Mouse (Mus musculus) ovary, postnatal 36 days (tissue): Measurements from ENCODE around the gene Pcdh11x.
"Not testable (repeated sequence)": the region's sequence is repeated elsewhere in the genome, so short reads cannot be mapped to it uniquely, and the experiment has no call there.

Experiments
- DNase-seq: peaks from one replicate; pipeline ENCODE4 v3.0.0; 2022; ENCODE audit warnings: low spot score, mixed read lengths

Pcdh11x gene

DNA sequence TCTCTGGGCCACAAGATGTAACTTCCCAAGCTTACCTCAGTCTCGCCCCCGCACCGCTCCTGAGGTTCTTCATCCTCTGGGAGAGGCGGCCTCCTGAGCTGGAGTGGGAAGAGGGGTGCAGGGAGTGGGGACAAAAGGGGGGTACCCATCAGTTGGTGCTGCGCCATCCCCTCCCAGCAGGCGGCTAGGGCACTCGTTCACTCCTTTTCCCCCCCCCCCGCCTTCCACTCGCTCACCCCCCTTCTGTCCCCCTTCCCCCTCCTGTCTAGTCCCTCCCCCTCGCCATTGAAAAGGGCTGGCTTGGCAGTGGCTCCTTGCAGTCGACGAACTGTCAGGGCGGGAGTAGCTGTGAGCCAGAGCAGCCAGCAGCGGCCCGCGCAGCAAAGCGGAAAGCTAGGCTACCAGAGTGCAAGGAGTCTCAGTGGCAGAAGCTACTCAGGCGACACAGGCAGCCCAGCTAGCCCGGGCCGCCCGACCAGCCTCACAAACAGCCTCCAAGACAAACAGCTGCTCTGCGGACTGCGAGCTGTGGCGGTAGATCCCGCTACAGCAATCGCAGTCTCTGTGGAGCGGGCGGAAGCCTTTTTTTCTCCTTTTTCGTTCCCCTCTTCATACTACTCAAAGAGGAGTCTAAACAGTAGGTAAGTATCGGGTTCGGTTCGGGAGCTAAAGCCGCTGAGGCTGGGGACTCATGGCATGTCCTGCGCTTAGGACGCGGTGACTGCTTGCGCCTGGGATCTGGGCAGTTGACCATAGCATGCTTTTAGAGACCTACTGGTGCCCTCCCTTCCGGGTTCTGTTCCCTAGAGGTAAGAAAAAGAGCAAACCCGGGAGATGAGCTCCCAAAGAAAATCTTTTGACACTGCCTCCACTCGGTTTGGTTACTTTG lies at the start of gene Pcdh11x:
TSS of gene Pcdh11x (plus strand) at position 249 of the 889 bp plus-strand sequence.
- DNase-seq, result peak; percentile 34

DNA sequence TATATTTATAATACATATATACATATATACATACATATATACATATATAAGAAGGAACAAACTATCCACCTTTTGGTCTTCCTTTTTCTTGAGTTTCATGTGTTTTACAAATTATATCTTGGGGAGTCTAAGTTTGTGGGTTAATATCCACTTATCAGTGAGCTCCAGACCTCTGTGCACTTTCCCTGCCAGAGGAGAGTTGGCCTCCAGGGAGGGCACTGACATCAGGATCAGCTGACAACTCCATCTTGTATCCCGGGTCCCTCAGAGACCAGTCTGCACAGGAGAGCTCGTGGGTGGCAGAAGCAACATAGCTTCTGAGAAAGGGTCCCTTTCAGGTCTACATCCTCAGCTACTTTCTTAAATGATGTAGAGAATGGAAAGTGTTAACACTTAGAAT lies 30.0 kb upstream of the Pcdh11x start:
- no peak for DNase-seq

DNA sequence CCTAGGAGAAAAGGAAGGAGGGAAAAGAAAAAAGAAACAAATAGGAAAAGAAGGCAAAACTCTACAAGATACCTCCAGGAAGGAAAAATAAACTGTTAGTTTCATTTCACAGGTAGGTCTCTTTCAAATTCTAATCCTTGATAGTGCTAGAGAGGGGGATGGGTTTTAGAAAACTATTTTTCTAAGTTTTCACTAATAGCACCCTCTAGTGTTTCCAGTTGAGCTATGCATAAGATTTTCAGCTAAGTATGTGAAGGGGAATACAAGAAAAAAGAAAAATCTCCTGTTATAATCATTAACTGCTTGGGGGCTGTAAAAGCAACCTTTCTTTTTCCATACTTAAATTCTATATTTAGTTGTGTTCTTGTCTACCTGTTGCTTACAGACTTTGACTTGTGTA lies 4.5 kb upstream of the Pcdh11x start:
- no peak for DNase-seq

DNA sequence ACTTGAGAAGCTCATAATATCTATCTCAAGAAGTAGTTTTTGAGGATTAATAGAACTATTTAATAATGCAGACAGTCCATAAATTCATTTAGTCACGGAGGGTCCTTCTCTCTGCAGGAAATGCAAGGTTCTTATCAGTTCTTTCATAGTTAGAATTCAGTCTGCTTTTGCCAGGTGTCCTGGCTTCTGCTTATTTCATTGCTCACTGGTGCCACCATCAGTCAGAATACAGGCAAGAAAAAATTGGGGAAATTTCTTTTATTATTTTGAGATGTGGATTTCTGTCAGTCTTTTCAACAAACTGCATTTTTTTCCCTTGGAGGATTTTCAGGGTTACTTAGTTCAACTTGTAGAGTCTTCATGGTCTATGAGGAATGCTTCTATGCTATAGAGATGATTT lies 2.6 kb upstream of the Pcdh11x start:
- no peak for DNase-seq

DNA sequence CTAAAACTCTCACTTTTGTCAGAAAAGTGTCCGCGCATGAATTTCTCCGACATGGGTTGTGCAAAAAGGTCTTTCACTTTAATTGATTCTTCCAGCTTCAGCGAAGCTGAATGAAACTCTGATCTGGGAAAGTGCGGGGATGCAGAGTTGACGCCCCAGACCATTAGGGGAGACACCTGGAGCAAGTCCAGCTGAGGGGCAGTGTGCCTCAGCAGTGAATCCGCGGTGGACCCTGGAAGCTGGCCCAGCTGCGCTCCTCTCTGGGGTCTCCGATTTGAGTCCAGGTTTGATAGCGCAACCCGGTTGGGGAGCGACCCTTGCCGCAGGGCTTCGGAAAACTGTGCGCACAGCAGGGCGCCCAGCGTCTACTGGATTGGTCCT lies 831 bp downstream of the Pcdh11x start:
- DNase-seq, result no peak

DNA sequence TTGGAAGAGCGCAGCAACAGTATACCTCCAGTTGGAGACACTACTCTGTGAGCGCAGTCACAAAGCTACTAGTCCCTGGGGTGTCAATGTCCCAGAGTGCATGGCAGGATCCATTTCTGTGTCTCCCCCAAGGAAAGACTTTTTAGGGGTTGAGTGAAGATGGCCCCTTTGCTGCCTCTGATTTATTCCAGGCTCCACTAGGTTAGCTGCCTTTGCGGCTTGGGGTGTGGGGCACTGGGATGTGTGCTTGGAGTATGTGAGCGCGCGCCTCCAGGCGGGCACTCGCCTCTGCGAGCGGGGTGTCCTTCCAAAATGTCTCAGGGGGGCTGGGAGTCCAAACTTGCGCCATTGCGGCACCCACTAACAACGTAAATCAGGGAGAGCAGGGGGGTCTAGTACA lies 1.6 kb downstream of the Pcdh11x start:
- DNase-seq, result no peak

DNA sequence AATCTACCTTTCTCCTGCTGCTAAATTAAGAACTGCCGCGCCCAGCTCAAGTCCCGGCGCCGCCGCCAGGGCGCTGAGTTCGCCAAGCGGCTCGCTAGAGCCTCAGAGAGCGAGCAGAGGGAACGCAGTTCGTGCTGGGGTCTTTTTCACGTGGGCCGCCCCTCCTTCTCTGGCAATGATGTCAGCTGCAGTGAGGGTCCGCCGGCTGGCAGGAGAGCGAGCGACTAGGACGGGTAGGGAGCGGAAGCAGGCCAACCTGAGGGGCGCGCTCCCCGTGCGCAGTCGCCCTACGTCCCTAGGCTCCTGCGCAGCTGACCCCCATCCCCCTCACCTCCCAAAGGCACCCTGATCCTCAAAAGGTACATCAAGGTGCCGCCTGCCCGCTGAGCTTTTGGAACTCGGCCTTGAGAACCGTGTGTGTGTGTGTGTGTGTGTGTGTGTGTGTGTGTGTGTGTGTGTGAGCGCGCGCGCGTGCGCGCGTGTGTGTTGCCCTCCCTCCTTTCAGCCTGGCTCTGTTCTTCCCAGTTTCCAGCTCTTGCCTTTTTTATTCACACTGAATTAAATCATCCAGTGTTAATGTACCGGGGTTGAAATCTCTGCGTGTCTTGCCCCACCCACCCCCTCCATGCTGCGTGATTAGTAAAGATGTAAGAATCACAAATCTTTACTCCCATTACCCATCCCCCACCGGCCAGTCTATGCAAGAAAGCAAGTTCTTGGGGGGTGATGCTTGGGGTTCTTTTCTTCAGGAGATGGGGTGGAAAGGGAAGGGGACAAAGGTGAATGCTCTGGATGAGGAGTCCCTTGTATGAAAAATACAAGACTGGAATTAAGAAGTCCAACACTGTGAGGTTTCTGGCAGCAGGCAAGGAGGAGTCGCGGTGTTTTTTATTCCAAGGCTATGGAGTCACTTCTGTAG lies 3.0 kb downstream of the Pcdh11x start:
- DNase-seq, result peak; percentile 10

DNA sequence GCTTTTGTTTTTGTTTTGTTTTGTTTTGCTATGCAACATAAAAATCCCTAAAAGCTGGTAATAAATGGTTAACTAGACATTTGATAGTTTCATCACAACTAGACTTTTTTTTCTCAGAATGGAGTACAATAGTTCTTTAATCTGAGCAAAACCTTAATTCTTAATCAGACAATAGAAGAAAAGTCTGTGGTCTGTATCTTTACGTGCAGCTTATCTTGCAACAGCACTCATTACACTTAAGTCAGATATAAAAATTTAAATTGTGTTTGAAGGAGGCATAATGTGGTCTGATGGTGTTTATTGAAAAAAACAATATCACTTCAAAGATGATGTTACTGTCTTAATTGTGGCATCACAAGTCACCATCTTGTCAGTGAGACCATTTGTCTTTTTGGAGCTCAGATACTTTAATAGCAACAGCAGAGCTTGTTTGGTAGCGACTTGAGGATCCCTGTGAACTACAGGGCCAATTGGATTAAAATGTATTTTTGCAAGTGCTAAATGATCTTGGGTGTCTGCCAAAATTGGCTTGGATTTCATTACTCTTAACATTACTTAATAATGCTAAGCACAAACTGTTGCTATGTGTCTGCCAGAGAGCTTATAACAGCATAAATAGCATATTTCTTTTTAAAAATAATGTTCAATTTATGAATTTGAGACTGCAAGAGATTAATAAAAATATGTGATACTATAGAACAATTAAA lies 11.6 kb downstream of the Pcdh11x start:
- DNase-seq, result no peak

DNA sequence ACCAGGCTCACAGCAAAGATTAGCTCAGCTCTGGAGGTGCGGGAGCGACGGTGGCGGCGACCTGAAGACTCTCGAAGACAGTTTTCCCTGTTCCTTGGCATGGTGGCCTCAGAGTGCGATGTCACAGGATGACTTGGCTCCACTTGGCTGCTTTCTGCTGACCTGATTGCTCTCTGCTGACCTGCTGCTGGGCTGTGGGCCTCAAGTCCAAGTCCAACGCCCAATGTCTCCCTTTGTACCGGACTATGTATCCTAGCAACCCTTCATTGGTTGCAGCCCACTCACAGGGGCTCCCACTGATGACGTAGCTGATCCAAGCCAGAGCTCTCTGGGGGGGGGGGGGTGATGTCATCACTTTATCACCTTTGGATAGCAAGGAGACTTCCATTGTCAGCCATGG lies 22.9 kb downstream of the Pcdh11x start, which contains the start of gene H2afb3:
TSS of gene H2afb3 (minus strand) at position 101 of the 400 bp plus-strand sequence.
- not testable (repeated sequence) for DNase-seq

DNA sequence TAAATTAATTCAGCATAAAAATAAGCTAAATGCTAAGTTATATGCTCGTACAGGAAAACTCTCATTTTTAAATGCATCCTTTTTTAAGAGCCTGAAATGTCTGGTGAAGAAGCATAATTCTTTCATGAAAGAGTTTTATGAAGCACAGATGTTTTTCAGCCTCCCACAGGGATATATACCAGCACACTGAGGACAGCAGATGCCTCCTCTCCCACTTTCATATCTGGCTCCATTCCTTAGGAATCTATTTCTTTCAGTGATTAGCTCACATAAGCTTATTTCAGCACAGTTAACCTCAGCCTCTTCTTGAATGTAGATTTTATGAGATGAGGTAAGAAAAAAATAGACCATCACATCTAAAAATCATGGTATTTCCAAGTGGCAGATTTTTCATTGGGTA lies 176.2 kb downstream of the Pcdh11x start:
- no peak for DNase-seq

DNA sequence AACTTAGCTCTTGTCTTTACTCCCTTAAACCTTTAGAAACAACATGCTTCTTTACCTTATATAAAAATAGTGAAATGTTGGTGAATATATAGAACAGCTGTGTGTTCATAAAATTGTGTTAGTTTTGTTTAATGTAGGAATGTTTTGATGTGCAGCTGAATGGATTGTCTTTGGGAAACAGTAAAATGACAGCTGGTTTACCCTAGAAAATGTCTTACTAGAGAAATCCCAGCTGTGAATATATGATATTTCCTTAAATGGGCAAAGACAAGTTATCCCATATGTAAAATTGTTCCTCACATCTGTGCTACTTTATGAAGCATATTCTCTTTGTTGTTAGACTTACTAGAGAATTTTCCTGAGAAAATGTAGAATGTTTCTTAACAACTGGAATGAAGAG lies 196.4 kb downstream of the Pcdh11x start:
- DNase-seq, result no peak

DNA sequence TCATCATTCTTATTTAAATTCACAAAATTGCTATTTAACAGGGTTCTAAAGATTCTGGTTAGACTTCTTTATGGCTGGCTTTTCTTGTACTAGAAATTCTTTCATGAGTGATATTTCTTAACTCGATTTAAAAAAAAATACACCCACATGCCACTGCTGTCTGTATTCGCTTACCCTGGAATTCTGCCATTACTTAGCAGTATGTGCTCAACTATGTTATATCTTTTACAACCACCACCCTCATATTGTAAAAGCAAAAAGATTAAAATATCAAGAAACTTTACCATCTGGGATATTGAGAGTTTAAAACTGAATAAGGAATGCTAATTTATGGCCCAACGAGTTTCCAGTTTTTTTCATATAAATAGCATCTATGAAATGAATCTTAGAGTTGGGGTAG lies 234.9 kb downstream of the Pcdh11x start:
- no peak for DNase-seq

DNA sequence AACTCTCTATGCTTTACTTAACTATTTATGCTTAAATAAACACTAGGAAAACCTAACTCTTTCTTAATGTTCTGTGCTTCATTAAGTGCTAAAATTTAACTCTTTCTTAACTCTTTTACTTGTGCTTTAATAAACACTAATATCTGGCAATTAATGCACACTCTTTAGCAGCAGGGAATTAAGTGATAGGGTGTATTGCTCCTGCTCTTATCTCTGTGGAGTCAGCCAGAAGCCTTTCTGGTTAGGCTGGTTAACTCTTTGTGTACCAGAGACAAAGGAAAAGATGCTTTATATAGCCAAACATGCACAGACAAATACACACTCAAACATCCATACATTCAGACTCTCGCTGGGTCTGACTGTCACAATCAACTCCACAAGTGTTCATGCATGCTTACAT lies 309.2 kb downstream of the Pcdh11x start:
- no peak for DNase-seq

DNA sequence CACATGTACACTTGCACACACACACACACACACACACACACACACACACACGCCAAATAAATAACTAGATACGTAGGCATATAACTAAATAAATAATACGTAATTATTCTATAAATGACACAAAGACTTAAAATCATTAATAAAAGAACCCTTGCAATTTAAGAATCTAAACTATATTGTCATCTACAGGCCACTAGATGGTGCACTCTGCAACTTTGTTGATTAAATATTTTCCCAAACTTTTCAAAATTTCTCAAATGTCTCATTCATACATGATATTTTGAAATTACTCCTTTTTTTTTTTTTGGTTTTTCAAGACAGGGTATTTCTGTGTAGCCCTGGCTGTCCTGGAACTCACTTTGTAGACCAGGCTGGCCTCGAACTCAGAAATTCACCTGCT lies 328.4 kb downstream of the Pcdh11x start:
- DNase-seq, result no peak

DNA sequence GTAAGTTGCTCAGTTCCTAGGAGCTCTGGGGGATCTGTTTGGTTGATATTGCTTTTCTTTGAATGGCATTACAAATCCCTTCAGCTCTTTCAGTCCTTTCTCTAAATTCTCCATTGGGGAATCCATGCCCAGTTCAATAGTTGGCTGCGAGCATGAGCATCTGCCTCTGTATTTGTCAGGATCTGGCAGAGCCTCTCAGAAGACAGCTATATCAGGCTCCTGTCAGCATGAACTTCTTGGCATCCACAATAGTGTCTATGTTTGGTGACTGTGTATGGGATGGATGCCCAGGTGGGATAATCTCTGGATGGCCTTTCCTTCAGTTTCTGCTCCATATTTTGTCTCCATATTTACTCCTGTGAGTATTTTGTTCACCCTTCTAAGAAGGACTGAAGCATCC lies 380.2 kb downstream of the Pcdh11x start:
- DNase-seq, result not testable (repeated sequence)

DNA sequence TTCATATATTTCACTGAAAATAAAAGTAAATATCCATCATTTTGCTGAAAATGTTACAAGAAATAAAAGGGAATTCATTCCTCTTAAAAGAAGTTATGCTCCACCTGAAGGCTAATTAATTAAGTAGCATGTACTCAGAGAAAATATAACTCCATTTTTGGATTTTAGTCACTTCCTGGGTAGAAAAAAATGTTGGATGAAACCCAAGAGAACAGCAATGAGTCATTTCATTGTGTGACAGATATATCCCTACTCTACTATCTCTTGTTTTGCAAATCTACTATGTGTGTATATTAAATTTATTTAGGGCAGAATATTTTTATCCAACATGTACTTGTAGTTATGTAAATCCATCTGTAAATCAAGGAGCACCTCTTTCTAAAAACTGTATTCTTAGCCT lies 444.1 kb downstream of the Pcdh11x start:
- DNase-seq, result no peak

DNA sequence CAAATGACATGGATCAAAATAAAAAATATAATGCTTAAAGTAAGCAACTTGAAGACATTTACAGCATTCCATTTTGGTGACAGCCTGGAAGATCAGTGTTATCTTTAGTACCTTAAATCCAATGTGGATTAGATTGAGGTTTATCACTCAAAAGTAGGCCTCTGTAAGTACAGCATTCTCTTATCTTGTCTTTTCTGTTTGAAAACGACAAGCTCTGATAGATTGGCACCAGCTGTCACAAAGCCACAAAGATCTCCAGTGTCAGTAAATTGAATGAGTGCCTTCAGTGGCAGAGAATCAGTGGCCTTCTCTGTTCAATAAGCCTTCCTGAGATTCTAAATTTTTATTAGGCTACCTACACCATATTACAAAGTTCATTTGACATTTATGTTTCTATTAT lies 445.7 kb downstream of the Pcdh11x start:
- no peak for DNase-seq

DNA sequence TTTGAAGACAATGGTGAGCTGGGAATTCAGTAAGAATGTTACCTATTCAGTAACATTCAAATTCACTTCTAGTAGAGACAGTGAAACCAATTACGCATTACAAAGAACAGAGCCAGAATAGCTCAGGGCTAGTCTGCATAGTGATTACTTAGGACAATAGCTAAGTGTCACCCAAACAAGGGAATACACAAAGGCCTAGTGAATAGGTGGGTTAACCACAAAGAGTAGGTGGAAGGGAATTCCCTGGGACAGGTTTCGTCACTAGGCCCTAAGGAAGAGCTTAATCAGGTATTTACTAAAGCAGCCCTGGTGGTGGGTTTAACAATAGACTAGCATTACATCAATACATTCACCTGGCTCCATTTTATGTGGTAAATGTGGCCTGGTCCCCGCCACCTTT lies 654.5 kb downstream of the Pcdh11x start:
- DNase-seq, result no peak
